In the genomic region with DNA sequence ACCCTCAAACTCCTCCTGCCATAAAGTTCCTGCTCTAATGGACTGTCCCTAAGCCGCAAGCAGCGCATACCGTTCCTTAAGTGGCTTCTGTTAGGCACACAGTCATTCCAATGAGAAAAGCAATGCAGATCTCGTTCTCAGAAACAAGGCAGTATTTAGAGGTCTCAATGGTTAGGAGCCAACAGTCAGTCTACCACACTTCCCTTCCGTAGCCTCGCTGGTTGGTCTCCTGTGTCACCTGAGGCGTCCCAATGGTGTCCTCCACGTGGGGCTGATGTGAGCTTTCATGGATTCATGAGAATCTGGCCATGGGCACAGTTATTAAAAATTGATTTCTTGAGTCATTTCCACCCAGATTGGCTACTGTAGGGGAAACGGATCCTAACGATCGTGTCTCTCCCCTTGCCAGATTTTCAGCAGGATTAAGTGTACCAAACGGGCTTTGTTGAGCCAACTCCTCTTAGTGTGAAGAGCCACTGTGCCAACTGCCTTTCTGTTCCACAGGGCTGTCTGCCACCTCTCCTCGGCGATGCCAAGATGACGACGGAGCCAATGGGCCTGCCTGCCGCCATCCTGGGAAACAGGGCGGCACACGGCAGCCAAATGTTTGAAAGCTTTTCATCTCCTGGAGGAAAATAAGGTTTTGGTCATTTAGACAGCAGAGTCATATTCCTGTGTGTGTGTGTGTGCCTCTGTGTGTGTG, we compare ENCODE assay signal across 8 mouse cellular contexts. TPM values are rescaled to one million over a fixed set of nuclear protein-coding genes. Genes with fewer than 3 reads are reported as not detected.
DNase-seq lines count a peak whose midpoint lies in the region; ATAC-seq lines count a peak whose summit lies in the region.

No protein-coding gene starts in this region.

- ATAC-seq in megakaryocyte-erythroid progenitor cell, adult 5-6 weeks (replicated peaks; ENCODE audit: low FRiP score, low TSS enrichment, poor library complexity, severe bottlenecking), result no peak

- intact Hi-C loops in heart, postnatal 25 days (cut with DNase I), result no loop called here
- intact Hi-C loops in left cerebral cortex, postnatal 25 days (cut with DNase I), result no loop called here

- DNase-seq in heart, adult 11 months, result peak; percentile 93
- DNase-seq in heart, postnatal 25 days (ENCODE audit: low spot score), result no peak
- DNase-seq in cerebellum, adult 11-12 months, result peak; percentile 94
- DNase-seq in gastrocnemius, adult 8-10 months (ENCODE audit: low spot score in 2 of 2), result peak; percentile 27 to 44
- peak; percentile 50 to 79 for DNase-seq in left cerebral cortex, postnatal 25 days (ENCODE audit: low spot score in 2 of 2)
- no peak for DNase-seq in kidney, adult 11 months
- no peak for DNase-seq in urinary bladder, postnatal 10 days (ENCODE audit: low spot score)

RNA-seq across cellular contexts. Expression of a gene that starts 7.4 kb away (rescaled TPM):
- total RNA-seq in heart, postnatal 25 days (2021), result 10 to 100 TPM; 17.1 to 18.0 TPM
- 1 to 10 TPM; 4.9 to 8.5 (median 6.7) TPM for total RNA-seq in gastrocnemius, adult 8-10 months (2022)
- total RNA-seq in left cerebral cortex, postnatal 25 days (2021), result 10 to 100 TPM; 24.6 to 28.3 TPM
- 56.0 and 67.5 TPM in 2 replicates for total RNA-seq in megakaryocyte-erythroid progenitor cell, adult 5-6 weeks (2014; fragmentation: Nextera tagmentation)
- total RNA-seq in megakaryocyte-erythroid progenitor cell, adult 5-6 weeks (2017), result 29.3 and 35.2 TPM in 2 replicates

RNA-seq across cellular contexts. Expression of a gene that starts 9.4 kb away (rescaled TPM):
- 1 to 10 TPM; 3.5 to 3.6 TPM for total RNA-seq in heart, postnatal 25 days (2021)
- 1 to 10 TPM; 3.1 to 3.9 (median 3.4) TPM for total RNA-seq in gastrocnemius, adult 8-10 months (2022)
- 10 to 100 TPM; 11.6 to 13.6 TPM for total RNA-seq in left cerebral cortex, postnatal 25 days (2021)
- total RNA-seq in megakaryocyte-erythroid progenitor cell, adult 5-6 weeks (2014; fragmentation: Nextera tagmentation), result 19.9 and 20.3 TPM in 2 replicates
- total RNA-seq in megakaryocyte-erythroid progenitor cell, adult 5-6 weeks (2017), result 11.8 and 16.3 TPM in 2 replicates

RNA-seq across cellular contexts. Expression of a gene that starts 40.0 kb away (rescaled TPM):
- 1 to 10 TPM; 5.1 to 5.3 TPM for total RNA-seq in heart, postnatal 25 days (2021)
- 1 to 10 TPM; 1.3 to 1.7 (median 1.3) TPM for total RNA-seq in gastrocnemius, adult 8-10 months (2022)
- total RNA-seq in left cerebral cortex, postnatal 25 days (2021), result 1 to 10 TPM; 1.9 to 2.2 TPM
- total RNA-seq in megakaryocyte-erythroid progenitor cell, adult 5-6 weeks (2014; fragmentation: Nextera tagmentation), result 0.15 and 0.20 TPM in 2 replicates
- 0.52 TPM in 1 of 2 replicates, not detected in the other for total RNA-seq in megakaryocyte-erythroid progenitor cell, adult 5-6 weeks (2017)

Comparison
In these comparisons a context has a peak if more than half of its experiments do, and no peak if none do; other contexts are left out.
1. DNase-seq: peak in heart, adult 11 months (single experiment), cerebellum, adult 11-12 months (single experiment), gastrocnemius, adult 8-10 months (2 of 2) and left cerebral cortex, postnatal 25 days (2 of 2); none in heart, postnatal 25 days (single experiment), kidney, adult 11 months (single experiment) and urinary bladder, postnatal 10 days (single experiment).